Mouse (Mus musculus) left cerebral cortex, adult 8-10 months (tissue): ENCODE measurements around the gene Cpsf6. TPM values are rescaled to one million over a fixed set of nuclear protein-coding genes. Genes with fewer than 3 reads are reported as not detected.

ENCODE experiments used
- DNase-seq, 2 experiments: peaks; one replicate each; pipeline ENCODE4 v3.0.0; 2022; ENCODE audit warnings: low spot score in 2 of 2
- total RNA-seq, 4 experiments: library from RNA; stranded (reverse); gene quantifications; 2 replicates each; pipeline ENCODE4 v1.2.4; 2022

Cpsf6 gene
- total RNA-seq, 4 experiments from 2014 or later, result 86.2 to 103 (median 96.1) TPM

- no peak for DNase-seq
Measured at GRCm38 (mm10) chr10:117339241-117339640, 40.6 kb downstream of the Cpsf6 start.

- no peak for DNase-seq
Measured at GRCm38 (mm10) chr10:117337946-117338345, 41.9 kb downstream of the Cpsf6 start.

GRCm38 (mm10) chr10:117335649-117336048 lies 44.2 kb downstream of the Cpsf6 start:
- DNase-seq, result no peak

GRCm38 (mm10) chr10:117330521-117330920 lies 49.3 kb downstream of the Cpsf6 start:
- DNase-seq, result no peak

GRCm38 (mm10) chr10:117323782-117324181 lies 56.0 kb downstream of the Cpsf6 start:
- no peak for DNase-seq

- DNase-seq, result no peak
Measured at GRCm38 (mm10) chr10:117322630-117323029, 57.2 kb downstream of the Cpsf6 start.

- no peak for DNase-seq
Measured at GRCm38 (mm10) chr10:117320571-117320981, 59.2 kb downstream of the Cpsf6 start.

- no peak for DNase-seq
Measured at GRCm38 (mm10) chr10:117316391-117316790, 63.4 kb downstream of the Cpsf6 start.

- no peak for DNase-seq
Measured at GRCm38 (mm10) chr10:117313133-117313532, 66.7 kb downstream of the Cpsf6 start.

GRCm38 (mm10) chr10:117312168-117312567 lies 67.6 kb downstream of the Cpsf6 start:
- DNase-seq, result no peak

- no peak for DNase-seq
Measured at GRCm38 (mm10) chr10:117304371-117304770, 75.4 kb downstream of the Cpsf6 start.

- no peak for DNase-seq
Measured at GRCm38 (mm10) chr10:117301688-117302087, 78.1 kb downstream of the Cpsf6 start.

- DNase-seq, result no peak
Measured at GRCm38 (mm10) chr10:117299901-117300520, 79.8 kb downstream of the Cpsf6 start.

- DNase-seq, result no peak
Measured at GRCm38 (mm10) chr10:117299106-117299505, 80.7 kb downstream of the Cpsf6 start.

- DNase-seq, result no peak
Measured at GRCm38 (mm10) chr10:117298336-117298735, 81.5 kb downstream of the Cpsf6 start.

Other genes starting within 250 kb of the Cpsf6 start
- 10 to 100 TPM; 36.9 to 39.4 (median 38.6) TPM for gene Frs2, start 231.5 kb downstream of the Cpsf6 start, total RNA-seq
- 10 to 100 TPM; 42.5 to 47.6 (median 45.6) TPM for gene Yeats4, start 155.5 kb downstream of the Cpsf6 start, total RNA-seq
- not detected for gene 9530003J23Rik, start 141.3 kb downstream of the Cpsf6 start, total RNA-seq
- gene Lyz2, start 97.7 kb downstream of the Cpsf6 start, total RNA-seq, result 100 to 1,000 TPM in 2 of 4 experiments, 10 to 100 TPM in 2; 15.6 to 138 (median 65.3) TPM
- 10 to 100 TPM in 2 of 4 experiments, 1 to 10 TPM in 2; 1.4 to 13.6 (median 6.2) TPM for gene Lyz1, start 87.1 kb downstream of the Cpsf6 start, total RNA-seq
- gene Cpm, start 249.5 kb upstream of the Cpsf6 start, total RNA-seq, result 1 to 10 TPM; 7.6 to 8.4 (median 8.1) TPM